Mouse (Mus musculus) cerebellum, postnatal 25 days (tissue): ENCODE measurements around the gene Thsd7b.
"Not testable (repeated sequence)": the region's sequence is repeated elsewhere in the genome, so short reads cannot be mapped to it uniquely, and the experiment has no call there.

Experiments used
- DNase-seq, 2 experiments: peaks; one replicate each; pipeline ENCODE4 v3.0.0; 2021; ENCODE audit warnings: mixed read lengths in 2 of 2

The Thsd7b gene

DNA sequence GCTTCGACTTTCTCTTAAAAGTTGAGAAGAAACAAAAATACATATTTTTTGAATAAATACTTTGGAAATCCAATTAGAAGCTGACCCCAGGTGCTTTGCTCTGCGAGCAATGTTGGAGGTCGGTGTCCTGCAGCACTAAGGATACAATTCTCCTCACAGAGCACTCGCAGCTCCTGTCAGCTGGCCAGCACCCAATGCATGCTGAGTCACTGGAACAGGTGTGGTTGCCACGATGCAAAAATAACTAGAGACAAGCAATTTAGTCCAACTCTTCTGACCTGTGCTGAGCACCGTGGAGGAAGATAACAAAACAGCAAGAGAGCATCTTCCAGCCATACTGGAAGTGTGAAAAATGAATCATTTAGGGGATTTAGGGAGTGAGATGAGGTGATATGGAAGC is 594.6 kb downstream of the Thsd7b start:
- peak; percentile 83 to 91 for DNase-seq

DNA sequence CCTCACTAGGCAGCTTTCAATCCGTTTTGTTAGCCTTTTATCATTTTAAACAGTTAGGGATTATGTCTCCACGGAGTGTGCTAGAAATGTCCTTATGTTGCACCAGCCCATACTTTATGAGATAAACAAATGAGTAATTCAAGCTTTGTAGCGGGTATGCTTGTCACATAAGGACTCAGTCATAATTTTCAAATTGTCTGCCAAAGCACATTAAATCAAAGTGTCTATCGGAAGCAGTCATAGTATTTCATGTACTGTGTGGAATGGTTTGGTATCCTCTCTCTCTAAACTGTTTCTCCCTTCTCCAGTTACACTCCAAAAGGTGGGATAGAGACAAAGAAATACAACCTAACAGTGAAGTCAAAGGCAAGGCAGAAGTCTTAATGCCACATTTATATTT is 601.3 kb downstream of the Thsd7b start:
- no peak for DNase-seq

DNA sequence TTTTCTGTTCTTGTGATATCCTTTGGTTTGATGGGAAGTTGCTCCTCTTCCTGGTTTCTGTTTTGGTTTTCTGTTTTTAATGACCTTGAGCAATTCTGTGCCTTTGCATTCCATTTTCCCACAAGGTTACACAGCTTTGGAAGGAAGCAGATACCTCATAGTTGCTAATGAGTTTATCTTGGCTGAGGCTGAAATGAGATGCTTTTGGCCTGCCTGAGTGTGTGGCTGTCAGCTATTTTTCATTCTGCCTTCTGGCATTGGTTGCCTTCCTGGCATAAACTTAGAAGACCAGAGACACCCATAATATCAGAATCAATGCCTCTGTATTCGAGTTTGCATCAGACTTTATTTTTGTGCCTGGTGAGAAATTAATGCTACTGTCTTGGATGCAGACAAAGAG is 614.8 kb downstream of the Thsd7b start:
- DNase-seq = no peak

DNA sequence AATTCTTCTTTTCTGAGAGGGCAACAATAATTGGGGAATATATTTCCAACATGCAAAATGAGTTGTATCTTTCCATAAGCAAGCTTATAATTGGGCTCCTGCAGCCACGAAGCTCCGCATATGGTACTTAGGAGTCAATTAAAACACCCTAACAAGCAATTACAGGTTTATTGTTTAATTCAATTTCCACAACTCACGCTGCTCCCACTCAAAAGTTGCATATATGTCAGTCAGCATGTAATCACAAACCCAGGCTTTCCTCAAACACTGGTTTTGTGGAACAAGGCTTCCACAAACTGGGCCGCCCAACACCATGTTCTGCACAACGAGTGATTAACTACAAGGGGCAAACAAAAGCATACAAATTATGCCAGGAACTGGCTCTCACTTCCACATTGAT is 625.0 kb downstream of the Thsd7b start:
- no peak for DNase-seq

DNA sequence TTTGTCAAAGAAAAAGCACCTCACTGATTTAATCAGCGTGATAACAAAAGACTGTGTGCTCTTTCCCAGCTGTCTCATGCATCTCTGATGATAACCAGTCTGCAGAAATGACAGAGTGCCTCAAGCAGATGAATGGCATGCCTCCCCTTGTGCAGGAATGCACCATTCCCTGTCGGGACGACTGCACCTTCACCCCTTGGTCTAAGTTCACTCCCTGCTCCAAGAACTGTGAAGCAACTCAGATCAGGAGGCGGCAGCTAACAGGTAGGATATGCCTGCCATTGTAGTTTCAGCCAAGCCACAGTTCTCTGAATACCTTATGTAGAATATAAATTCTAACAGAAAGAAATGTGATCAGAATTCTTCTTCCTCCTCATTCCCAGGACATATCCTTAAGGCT is 642.4 kb downstream of the Thsd7b start:
- no peak for DNase-seq

DNA sequence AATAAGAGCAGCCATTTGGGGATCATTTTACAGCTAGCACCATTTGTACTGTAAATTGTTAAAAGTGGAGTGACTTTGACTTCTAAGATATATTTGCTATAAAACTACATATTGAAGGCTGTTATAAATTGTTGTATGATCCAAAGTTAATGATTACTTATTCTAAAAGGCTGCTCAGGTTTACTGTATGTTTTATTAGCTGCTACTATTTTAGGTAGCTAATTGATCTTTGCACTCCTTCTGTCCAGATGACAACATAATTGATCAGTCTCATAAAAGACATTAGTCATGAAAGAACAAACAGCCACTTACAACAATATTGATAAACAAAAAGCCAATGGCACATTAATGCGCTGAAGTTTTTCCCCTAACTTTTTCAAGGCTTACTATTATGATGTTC is 644.5 kb downstream of the Thsd7b start:
- no peak for DNase-seq

DNA sequence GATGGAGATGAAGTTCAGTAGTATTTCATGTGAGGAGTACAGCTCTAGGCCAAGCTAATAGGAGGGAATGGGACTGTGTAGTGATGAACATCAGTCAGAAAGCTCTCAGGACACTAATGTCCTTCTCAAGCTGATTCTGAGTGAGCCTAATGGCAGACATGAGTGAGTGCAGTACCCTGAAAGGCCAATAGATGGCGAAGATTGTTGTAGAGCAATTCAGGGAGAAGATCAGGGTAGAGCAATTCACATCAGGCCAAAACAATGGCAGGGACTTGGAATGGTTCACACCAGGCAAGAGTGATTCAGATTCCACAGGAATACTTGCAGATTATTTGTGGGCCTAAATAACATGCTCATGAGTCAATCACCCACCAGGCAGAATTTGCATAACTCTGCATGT is 646.3 kb downstream of the Thsd7b start:
- peak in 1 of 2 experiments; percentile 5 for DNase-seq

DNA sequence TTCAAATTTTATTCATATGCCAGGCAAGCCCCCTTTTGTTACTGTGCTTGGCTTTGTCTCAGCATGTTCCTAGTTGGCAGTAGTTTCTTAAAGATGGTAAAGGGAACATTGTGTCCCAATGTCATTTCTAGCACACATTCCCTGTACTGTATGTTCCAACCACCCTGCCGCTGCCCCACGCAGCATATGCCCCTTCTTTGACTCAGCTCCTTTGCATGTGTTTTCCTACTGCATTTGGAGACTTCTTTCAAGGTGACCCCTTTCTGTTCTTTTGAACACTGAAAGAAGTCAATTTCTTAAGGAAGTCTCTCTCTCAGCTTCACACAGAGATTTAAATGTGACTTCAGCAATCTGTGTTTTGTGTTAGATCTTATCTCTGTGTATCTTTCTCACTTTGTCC is 657.9 kb downstream of the Thsd7b start:
- DNase-seq = no peak

DNA sequence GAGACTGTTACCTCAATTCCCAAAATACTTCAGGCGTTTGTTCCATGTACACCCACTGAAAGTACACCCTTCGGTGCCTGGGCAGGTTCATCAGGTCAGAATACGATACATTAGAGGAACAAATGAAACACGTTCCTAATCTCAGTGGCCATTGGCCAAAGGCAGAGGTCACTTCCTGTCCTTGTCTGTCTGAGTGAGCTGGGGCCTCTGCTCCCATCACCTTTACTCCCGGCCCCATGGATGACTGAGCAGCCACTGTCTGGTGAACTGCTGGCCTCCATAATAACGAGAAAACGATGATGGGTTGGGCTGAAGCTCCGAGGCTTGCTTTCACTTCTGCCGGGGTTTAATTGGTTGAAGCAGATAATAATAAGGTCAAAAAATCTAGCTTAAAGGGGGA is 670.0 kb downstream of the Thsd7b start:
- DNase-seq = no peak

DNA sequence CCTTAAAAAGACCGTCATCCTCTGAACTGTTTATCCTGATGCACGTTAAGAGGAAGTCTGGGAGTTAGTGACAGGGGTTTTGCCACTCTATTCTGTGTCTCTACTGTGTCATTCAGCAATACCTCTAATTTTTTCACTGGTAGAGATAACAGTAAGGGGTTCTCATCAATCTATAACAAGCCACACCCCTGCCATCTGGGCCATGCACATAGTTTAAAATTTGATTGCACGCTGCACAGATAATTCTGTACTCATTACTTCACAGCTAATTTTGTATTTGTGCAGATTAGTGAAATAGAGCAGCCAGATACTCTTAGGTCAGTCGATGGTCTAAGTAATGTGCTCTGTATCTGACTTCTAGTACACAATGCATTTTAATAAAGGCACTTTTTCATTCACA is 673.9 kb downstream of the Thsd7b start:
- no peak for DNase-seq

DNA sequence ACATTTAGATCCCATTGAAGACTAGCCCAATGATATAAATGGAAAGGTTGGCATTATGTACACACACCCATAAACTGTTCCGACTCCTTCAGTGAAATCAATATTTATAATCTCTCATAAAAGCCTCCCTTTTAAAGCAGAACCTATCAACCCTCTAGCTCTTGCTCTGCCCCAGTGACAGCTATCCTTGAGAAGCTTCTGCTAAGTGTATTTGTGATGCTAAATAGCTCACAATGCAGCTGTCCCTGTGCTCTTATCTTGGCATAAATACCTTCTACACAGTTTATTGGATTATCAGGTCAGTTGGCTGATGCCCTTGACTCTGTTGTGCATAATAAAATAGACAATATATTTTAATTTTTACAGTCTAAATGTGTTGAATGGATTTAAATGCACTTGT is 682.4 kb downstream of the Thsd7b start:
- no peak for DNase-seq

DNA sequence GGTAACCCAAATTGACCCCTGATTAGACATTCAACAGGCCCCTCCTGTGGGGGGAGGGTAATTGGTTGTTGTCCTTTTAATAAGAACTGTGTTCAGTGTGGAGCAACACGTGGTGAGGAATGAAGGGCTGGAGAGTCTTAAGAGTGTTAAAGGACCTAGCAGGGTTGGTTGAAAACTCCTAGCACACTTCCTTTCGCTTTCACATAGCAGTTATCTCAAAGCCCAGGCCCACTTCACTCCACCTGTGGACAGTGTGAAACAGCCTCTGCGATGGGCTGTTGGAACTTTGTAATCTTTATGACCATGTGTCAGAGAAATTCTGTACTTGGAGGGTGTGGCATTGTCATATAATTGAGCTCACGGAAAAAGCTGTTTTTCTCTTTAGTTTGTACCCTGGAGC is 683.5 kb downstream of the Thsd7b start:
- DNase-seq = no peak

DNA sequence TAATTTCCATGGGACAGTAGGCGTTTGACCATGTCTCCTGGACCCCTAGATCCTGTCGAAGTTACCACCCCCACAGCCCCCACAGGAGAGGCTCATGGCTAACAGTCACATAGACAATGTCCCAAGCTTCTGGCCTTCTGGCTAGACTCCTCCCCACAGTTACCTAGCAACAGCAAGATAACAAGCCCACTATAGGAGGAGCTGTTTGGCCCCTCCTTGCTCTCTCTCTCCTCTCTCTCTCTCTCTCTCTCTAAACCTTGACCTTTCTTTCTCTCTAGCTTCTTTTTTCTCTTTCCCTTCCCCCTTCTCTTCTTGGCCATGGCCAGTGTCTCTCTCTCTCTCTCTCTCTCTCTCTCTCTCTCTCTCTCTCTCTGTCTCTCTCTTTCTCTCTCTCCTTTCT is 686.2 kb downstream of the Thsd7b start:
- DNase-seq = not testable (repeated sequence)

DNA sequence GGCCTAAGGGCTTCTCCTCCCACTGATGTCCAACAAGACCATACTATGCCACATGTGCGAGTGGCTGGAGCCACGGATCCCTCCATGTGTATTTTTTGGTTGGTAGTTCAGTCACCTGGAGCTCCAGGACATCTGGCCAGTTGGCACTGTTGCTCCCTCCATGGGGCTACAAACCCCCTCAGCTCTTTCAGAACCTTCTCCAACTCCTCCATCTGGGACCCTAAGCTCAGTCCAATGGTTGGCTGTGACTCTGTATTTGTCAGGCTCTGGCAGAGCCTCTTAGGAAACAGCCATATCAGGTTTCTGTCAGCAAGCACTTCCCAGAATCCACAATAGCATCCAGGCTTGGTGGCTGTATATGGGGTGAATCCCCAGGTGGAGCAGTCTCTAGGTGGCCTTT is 690.1 kb downstream of the Thsd7b start:
- no peak for DNase-seq

DNA sequence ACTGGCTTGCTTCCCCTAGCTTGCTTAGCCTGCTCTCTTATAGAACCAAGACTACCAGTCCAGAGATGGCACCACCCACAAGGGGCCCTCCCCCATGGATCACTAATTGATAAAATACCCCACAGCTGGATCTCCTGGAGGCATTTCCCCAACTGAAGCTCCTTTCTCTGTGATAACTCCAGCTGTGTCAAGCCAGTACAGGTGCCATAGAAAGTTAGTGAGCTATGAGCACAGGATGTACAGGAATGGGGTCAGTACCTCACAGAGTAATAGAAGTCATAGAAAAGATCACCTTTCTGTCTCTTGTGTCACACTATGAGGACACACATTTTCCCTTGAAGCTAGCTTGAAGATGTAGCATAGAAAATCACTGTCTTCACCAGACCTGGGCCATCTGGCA is 716.1 kb downstream of the Thsd7b start:
- DNase-seq = not testable (repeated sequence)

DNA sequence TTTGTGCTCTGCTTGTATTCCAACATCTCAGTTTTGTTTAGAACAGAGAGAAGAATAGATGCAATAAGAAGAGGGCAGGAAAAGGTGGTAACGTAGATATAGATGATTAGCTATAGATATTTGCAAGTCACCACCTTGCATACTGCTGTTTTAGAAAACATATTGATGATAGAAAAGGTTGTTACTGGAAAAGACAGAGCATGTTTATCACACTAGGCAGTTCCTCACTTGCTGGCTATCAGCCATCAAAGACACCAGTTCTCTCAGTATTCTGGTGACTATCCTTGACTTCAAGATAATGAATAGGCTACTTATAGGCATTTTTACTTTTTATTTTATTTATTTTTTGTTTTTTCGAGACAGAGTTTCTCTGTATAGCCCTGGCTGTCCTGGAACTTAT is 717.7 kb downstream of the Thsd7b start:
- no peak for DNase-seq

DNA sequence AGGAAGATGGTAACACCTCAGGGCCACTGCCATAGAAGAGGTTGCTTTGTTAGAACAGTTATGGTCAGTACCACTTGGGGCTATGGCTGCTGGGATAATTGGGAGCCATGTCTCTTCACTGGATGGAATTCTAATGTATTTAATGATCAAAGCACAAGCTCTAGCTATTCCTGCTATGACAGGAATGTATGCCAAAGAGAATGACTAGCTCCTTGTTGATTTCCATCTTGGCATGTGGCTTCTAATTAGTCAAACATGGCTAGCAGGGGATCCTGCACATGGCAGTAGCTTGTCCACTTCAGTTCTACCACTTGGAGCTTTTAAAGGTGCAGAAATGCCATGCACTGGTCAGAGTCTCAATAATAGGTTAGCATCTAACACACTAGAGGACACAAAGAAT is 781.9 kb downstream of the Thsd7b start:
- no peak for DNase-seq

DNA sequence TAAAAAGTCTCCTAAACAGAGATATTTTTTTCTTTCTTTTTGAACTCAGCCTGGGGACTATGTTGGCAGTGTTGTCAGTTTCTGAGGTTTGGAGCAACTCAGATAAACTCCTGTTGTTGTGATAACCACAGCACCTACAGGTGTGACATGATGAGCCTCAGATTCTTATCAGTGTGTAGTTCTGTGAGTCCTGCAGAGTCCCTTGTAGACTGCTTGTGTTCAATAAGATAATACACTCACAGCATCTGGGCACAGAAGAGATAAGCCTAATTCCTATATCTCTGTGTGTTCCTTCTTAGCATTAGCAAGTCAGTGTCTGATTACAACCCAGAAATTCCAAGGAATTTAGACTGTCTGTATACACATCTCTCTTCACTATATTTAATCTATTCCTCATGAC is 789.0 kb downstream of the Thsd7b start:
- DNase-seq = no peak

DNA sequence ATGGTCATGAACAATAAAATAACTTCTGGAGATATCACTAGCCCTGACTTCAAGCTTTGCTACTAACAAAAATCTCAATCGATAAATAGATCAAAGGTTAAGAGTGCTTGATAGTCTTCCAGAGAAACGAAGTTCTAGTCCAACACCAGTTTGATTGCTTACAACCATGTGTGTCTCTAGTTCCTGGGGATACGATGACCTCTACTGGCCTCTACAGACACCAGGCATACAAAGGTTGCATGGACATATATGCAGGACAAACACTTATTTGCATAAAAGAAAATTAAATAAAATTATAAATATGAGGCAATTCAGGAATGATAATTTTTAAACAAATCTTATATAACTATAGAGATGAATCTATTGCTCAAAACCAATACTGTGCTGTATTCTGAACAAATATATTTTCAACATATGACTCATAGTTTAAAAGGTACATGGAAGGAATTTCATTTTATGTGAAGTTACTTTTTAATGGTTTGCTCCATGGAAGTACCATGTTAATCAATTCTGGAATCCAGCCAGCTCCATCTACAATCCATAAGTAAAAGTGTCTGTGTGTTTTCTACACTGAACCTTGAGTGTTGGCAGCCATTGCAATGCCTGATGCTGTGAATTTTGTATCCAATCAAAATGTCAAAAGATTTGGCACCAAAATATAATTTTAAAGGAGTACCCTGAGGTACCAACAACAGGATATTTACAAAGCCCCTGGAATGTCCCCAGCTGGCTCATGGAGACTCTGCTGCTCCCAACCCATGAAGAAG is 793.3 kb downstream of the Thsd7b start:
- DNase-seq = no peak

DNA sequence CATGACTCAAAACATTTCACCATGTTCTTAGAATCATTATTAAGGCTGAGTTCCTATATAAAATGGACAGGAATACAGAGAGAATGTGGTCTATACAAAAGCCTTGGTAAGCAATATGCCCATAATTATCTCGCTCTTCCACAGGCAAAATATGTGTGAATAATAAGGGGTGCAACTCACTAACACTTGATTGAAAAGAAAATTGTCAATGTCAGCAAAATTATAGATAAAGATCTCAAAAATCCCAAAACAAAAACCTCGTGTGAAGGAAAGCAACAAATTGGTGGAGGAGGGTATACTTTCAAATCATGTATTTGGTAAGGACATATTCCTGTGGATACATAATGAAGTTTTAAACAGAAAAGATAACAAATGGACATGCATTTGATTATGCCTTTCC is 810.7 kb downstream of the Thsd7b start:
- DNase-seq = no peak

DNA sequence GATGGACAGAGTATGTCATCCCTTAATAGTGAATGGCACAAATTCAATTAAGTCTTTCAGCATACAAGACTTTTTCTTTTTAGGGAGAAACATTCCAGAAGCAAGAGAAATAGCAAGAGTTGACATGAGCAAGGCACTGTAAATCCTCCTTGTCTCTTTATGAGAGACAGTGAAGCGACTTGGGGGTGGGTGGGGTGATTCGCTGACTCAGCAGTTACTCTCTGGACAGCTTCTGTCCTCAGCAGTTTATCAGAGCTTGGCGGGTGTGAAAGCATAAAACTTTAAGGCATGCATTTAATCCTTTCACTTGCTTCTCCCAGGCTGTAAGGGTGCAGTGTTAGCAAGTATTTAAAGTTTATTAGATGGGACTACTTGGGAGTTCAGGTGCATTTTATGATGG is 812.1 kb downstream of the Thsd7b start:
- no peak for DNase-seq

DNA sequence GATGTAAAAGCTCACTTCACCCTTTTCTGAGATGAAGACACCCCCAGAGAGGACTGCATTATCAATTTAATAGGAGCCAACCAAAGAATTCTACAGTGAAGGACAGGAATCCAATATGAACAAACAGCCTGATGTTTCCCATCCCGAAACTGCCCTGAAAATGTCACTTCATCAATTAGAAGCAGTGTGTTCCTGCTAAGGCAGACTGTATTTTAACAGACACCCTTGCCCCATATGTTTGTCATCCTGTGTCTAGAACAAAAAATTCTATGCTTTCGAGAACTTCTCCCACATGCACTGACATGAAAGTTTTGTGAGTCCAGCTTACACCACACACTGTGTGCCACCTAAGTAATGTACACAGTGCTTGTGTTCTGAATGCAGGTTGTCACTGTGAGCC is 812.8 kb downstream of the Thsd7b start:
- no peak for DNase-seq

DNA sequence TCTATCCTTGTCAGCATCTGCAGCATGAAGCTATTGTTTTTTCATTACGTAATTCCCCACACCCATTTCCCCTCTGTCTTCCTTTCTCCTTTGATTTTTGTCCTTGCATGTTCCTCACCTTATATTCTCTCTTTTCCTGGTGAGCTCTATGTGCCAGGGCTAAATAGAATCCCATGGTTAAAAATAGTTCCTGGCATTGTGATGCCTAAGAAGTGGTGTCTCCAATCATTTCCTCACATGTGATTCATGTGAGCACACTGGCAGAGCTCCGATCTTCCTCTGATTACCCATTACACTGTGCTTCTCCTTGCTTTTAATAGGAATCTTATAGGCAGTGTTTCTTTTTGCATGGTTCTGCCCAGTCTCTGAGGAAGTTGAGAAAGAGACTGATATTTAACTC is 826.1 kb downstream of the Thsd7b start:
- no peak for DNase-seq

DNA sequence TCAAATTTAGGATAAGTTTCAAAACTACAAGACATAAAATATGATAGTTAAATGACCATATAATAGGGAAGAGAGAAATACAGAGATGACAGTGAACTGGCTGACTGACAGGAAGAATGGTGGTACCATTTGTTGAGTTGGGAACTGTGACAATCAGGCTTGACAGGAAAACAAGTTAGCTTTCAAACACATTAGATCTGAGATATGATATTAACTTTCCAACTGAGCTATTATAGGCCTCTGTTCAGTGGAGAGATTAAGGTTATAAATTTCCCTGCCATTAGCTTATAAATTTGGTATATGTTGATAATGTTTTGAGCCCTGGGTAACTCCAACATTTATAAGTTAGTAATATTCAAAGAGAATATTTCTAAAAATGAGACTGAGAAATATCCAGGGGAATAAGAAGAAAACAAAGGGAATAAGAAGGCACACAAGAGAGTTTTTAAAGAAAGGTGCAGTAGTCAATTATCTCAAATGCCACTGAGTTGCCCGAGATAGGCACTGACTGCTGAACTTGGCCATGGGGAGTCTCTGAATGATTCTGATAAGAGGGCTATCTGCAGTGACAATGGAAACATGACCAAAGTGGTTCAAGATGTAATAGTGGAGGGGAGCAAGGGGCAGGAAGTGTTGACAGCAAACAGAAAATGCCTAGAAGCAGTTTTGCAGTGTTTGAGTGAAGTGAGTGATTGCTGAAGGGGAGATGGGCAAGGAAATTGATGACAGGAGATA is 839.6 kb downstream of the Thsd7b start:
- DNase-seq = no peak

DNA sequence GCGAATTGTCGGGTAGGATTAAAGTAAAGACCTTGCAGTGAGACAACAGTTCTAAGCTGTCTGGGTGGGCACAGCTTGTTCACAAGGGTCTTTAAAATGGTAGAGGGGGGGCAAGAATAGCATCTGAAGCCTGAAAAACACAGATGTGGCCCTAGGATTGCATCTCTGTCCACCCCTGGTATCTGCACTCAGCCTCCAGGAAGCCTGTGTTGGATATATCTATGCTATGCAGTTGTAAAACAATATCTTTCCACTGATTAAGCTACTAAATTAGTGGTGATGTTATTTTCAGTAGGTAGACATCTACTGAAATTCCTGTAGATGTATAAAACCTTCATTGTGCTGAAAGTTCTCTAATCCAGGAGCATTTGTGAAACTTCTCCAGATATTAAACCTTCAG is 840.4 kb downstream of the Thsd7b start:
- DNase-seq = no peak
